Mouse (Mus musculus) left cerebral cortex, adult 9 months (tissue): Measurements from ENCODE around the gene Mras.

Experiments
- DNase-seq, 2 experiments: peaks; one replicate each; pipeline ENCODE4 v3.0.0; 2022; ENCODE audit warnings: low spot score in 2 of 2

The Mras gene

GRCm38 (mm10) chr9:99437031-99437764 is at the start of gene Mras:
Gene Mras, minus strand, starts transcription at chr9:99437381.
- DNase-seq: no peak

GRCm38 (mm10) chr9:99485144-99485543 is 48.0 kb upstream of the Mras start:
- DNase-seq: no peak

- DNase-seq: no peak
These were observed 47.5 kb upstream of the Mras start for GRCm38 (mm10) chr9:99484632-99485031.

GRCm38 (mm10) chr9:99483191-99483590 is 46.0 kb upstream of the Mras start:
- DNase-seq: no peak

- peak in 1 of 2 experiments; percentile 22 for DNase-seq
These were observed 43.6 kb upstream of the Mras start for GRCm38 (mm10) chr9:99480764-99481163.

GRCm38 (mm10) chr9:99479181-99479711 is 42.1 kb upstream of the Mras start:
- DNase-seq: peak; percentile 16 to 48

GRCm38 (mm10) chr9:99471334-99471733 is 34.2 kb upstream of the Mras start:
- no peak for DNase-seq

- no peak for DNase-seq
These were observed 33.3 kb upstream of the Mras start for GRCm38 (mm10) chr9:99470347-99471092.

GRCm38 (mm10) chr9:99469681-99470273 is 32.6 kb upstream of the Mras start:
- DNase-seq: no peak

GRCm38 (mm10) chr9:99468572-99468971 is 31.4 kb upstream of the Mras start:
- no peak for DNase-seq

GRCm38 (mm10) chr9:99464876-99465275 is 27.7 kb upstream of the Mras start:
- no peak for DNase-seq

- DNase-seq: no peak
These were observed 22.5 kb upstream of the Mras start for GRCm38 (mm10) chr9:99459730-99460129.

GRCm38 (mm10) chr9:99458529-99459208 is 21.5 kb upstream of the Mras start:
- peak in 1 of 2 experiments; percentile 52 for DNase-seq

GRCm38 (mm10) chr9:99454211-99454610 is 17.0 kb upstream of the Mras start:
- no peak for DNase-seq

GRCm38 (mm10) chr9:99451161-99451560 is 14.0 kb upstream of the Mras start, which contains the start of gene Nme9:
Gene Nme9, plus strand, starts transcription at chr9:99451475.
- DNase-seq: no peak

GRCm38 (mm10) chr9:99449886-99450647 is 12.9 kb upstream of the Mras start:
- DNase-seq: peak in 1 of 2 experiments; percentile 48

GRCm38 (mm10) chr9:99447323-99447722 is 10.1 kb upstream of the Mras start:
- no peak for DNase-seq

GRCm38 (mm10) chr9:99446259-99446658 is 9.1 kb upstream of the Mras start:
- no peak for DNase-seq

GRCm38 (mm10) chr9:99444590-99445178 is 7.5 kb upstream of the Mras start:
- no peak for DNase-seq

GRCm38 (mm10) chr9:99441647-99442433 is 4.7 kb upstream of the Mras start:
- DNase-seq: no peak
